Mouse (Mus musculus) CH12.LX (cell line): ENCODE measurements around the gene Fes. TPM values are rescaled to one million over a fixed set of nuclear protein-coding genes. Genes with fewer than 3 reads are reported as not detected.
A peak's percentile ranks its signal among the peaks of the same experiment; 100 is the strongest.

ENCODE experiments used
- DNase-seq: peaks from one replicate; pipeline ENCODE4 v3.0.0-alpha.2; 2013; ENCODE audit errors: extremely low read depth
- H3K27ac ChIP-seq: 2 replicates; pipeline ENCODE4 v1.5.1; 2012; ENCODE audit warnings: low read depth, mild to moderate bottlenecking, control low read depth, moderate library complexity; ENCODE audit not compliant: insufficient read depth
- H3K27me3 ChIP-seq: replicated peaks from 2 replicates; pipeline ENCODE3; 2012; ENCODE audit warnings: inconsistent platforms
- H3K36me3 ChIP-seq, 2 experiments: replicated peaks in 1 of 2; 2 replicates each; pipeline versions ENCODE3 to v1.6.1; 2012; ENCODE audit warnings: inconsistent platforms in 1 of 2, low read length in 1 of 2, mild to moderate bottlenecking in 1 of 2, mixed read lengths in 1 of 2, moderate library complexity in 1 of 2; ENCODE audit not compliant: control insufficient read depth in 1 of 2, insufficient read depth in 1 of 2
- H3K4me1 ChIP-seq, 2 experiments: 2 replicates each; pipeline ENCODE4 v1.6.1; 2012; ENCODE audit warnings: inconsistent platforms in 1 of 2, moderate library complexity in 1 of 2; ENCODE audit not compliant: insufficient read depth in 2 of 2, control insufficient read depth in 1 of 2
- H3K4me2 ChIP-seq: 2 replicates; pipeline ENCODE4 v1.6.1; 2012; ENCODE audit warnings: low read depth, mild to moderate bottlenecking, control low read depth; ENCODE audit not compliant: poor library complexity, insufficient read depth, severe bottlenecking
- H3K4me3 ChIP-seq, 3 experiments: fragments of 150-350 bp in 1 of 3; sonication (generic) in 1 of 3; replicated peaks in 1 of 3; 2 replicates each; pipeline versions ENCODE3 to v1.5.1; 2011 to 2012; ENCODE audit warnings: low read depth in 2 of 3, low read length in 2 of 3, mild to moderate bottlenecking in 2 of 3, moderate library complexity in 2 of 3, control low read depth in 1 of 3, improper control_type of control experiment in 1 of 3, inconsistent platforms in 1 of 3, mixed read lengths in 1 of 3; ENCODE audit not compliant: poor library complexity in 1 of 3
- H3K79me2 ChIP-seq: replicated peaks from 2 replicates; pipeline ENCODE4 v1.6.1; 2012; ENCODE audit warnings: mild to moderate bottlenecking, moderate library complexity; ENCODE audit not compliant: control insufficient read depth, poor library complexity, insufficient read depth, severe bottlenecking; ENCODE audit errors: extremely low read depth
- H3K9ac ChIP-seq: 2 replicates; pipeline ENCODE4 v1.6.1; 2012; ENCODE audit warnings: low read depth, mild to moderate bottlenecking, control low read depth, moderate library complexity; ENCODE audit not compliant: insufficient read depth
- H3K9me3 ChIP-seq: replicated peaks from 2 replicates; pipeline ENCODE3; 2012; ENCODE audit warnings: low read length, inconsistent platforms, mixed read lengths
- BHLHE40 ChIP-seq: IDR thresholded peaks from 2 replicates; pipeline ENCODE4 v1.6.1; 2011; ENCODE audit warnings: mild to moderate bottlenecking, low read depth, low read length, improper control_type of control experiment
- CHD2 ChIP-seq: IDR thresholded peaks from 2 replicates; pipeline ENCODE4 v1.6.1; 2011; ENCODE audit warnings: low read length, improper control_type of control experiment
- CTCF ChIP-seq, 2 experiments: IDR thresholded peaks in 1 of 2; conservative IDR thresholded peaks in 1 of 2; 2 replicates each; pipeline ENCODE4 v1.5.1; 2011 to 2012; ENCODE audit warnings: low read depth in 2 of 2, low read length in 2 of 2, improper control_type of control experiment in 1 of 2, inconsistent platforms in 1 of 2, mild to moderate bottlenecking in 1 of 2, moderate library complexity in 1 of 2
- ELF1 ChIP-seq: IDR thresholded peaks from 2 replicates; pipeline ENCODE4 v1.6.1; 2014; ENCODE audit warnings: low read depth, mild to moderate bottlenecking, inconsistent platforms, low read length, improper control_type of control experiment
- GABPA ChIP-seq: IDR thresholded peaks from 2 replicates; pipeline ENCODE4 v1.6.1; 2012; ENCODE audit warnings: low read depth, low read length, improper control_type of control experiment, inconsistent platforms; ENCODE audit not compliant: insufficient replicate concordance
- HCFC1 ChIP-seq: IDR thresholded peaks from 2 replicates; pipeline ENCODE4 v1.6.1; 2012; ENCODE audit warnings: low read depth, mild to moderate bottlenecking, inconsistent platforms, low read length, improper control_type of control experiment
- IRF4 ChIP-seq: IDR thresholded peaks from 2 replicates; pipeline ENCODE4 v1.6.1; 2014; ENCODE audit warnings: low read depth, mild to moderate bottlenecking, inconsistent platforms, low read length, improper control_type of control experiment
- JUN ChIP-seq: IDR thresholded peaks from 2 replicates; pipeline ENCODE4 v1.6.1; 2011; ENCODE audit warnings: low read depth, mild to moderate bottlenecking, low read length, improper control_type of control experiment, moderate library complexity; ENCODE audit not compliant: insufficient read depth
- KAT2A ChIP-seq: IDR thresholded peaks from 2 replicates; pipeline ENCODE4 v1.6.1; 2012; ENCODE audit warnings: low read length, improper control_type of control experiment, inconsistent platforms; ENCODE audit not compliant: insufficient replicate concordance
- MAZ ChIP-seq: IDR thresholded peaks from 2 replicates; pipeline ENCODE4 v1.6.1; 2012; ENCODE audit warnings: low read depth, mild to moderate bottlenecking, inconsistent platforms, low read length, improper control_type of control experiment, moderate library complexity
- MXI1 ChIP-seq: IDR thresholded peaks from 2 replicates; pipeline ENCODE4 v1.6.1; 2011; ENCODE audit warnings: mild to moderate bottlenecking, low read depth, low read length, improper control_type of control experiment
- POLR2A ChIP-seq: IDR thresholded peaks from 2 replicates; pipeline ENCODE4 v1.6.1; 2011; ENCODE audit warnings: low read depth, mild to moderate bottlenecking, improper control_type of control experiment, low read length
- RAD21 ChIP-seq: IDR thresholded peaks from 2 replicates; pipeline ENCODE4 v1.6.1; 2011; ENCODE audit warnings: low read depth, mild to moderate bottlenecking, low read length, improper control_type of control experiment, moderate library complexity
- SIN3A ChIP-seq: IDR thresholded peaks from 2 replicates; pipeline ENCODE4 v1.6.1; 2012; ENCODE audit warnings: low read length, improper control_type of control experiment, inconsistent platforms
- SMC3 ChIP-seq: IDR thresholded peaks from 2 replicates; pipeline ENCODE4 v1.6.1; 2011; ENCODE audit warnings: low read depth, low read length, improper control_type of control experiment
- ZC3H11A ChIP-seq: IDR thresholded peaks from 2 replicates; pipeline ENCODE4 v1.6.1; 2012; ENCODE audit warnings: low read depth, mild to moderate bottlenecking, inconsistent platforms, low read length, improper control_type of control experiment
- ZMIZ1 ChIP-seq: IDR thresholded peaks from 2 replicates; pipeline ENCODE4 v1.6.1; 2012; ENCODE audit warnings: low read depth, mild to moderate bottlenecking, inconsistent platforms, low read length, improper control_type of control experiment
- ZNF384 ChIP-seq: IDR thresholded peaks from 2 replicates; pipeline ENCODE4 v1.6.1; 2012; ENCODE audit warnings: low read depth, low read length, improper control_type of control experiment, inconsistent platforms
- dilution Hi-C: fragments of 300-500 bp; cut with MboI; formaldehyde crosslinking; loops from 2 replicates; pipeline ENCODE4 v1.14.3; 2020; ENCODE audit warnings: low sequenced_read_pairs; ENCODE audit not compliant: extremely low pct_unique_long_range_greater_than_20kb, extremely low pct_ligation_motif_present
- in situ Hi-C: fragments of 300-500 bp; cut with MboI; formaldehyde crosslinking; loops from 3 replicates; pipeline ENCODE4 v1.14.3; 2019; ENCODE audit warnings: low sequenced_read_pairs, low pct_ligation_motif_present, low pct_unique_long_range_greater_than_20kb, mixed read lengths
- polyA plus RNA-seq: library from polyadenylated mRNA; unstranded; fragments of >175 nt; gene quantifications from 2 replicates; pipeline ENCODE4 v1.2.1, GENCODE M21; 2012; ENCODE audit warnings: low read depth; ENCODE audit not compliant: insufficient read length
- total RNA-seq, 2 experiments: library from RNA; depleted of rRNA; stranded (reverse); fragments of 300-350 nt in 1 of 2; fragments of >200 nt in 1 of 2; gene quantifications; 2 replicates each; pipeline ENCODE4 v1.2.3; 2012 to 2014

The Fes gene
- total and polyA plus RNA-seq, 3 experiments, result 4.3 to 11.7 (median 9.8) TPM

GRCm38 (mm10) chr7:80387033-80387632 is 613 bp downstream of the Fes start:
- H3K4me1 ChIP-seq, result peaks cover 3 to 28% of the 10 kb centered on the region in 2 experiments; a peak in 3 of 4 replicates
- TF ChIP-seq BHLHE40 (0 out of 2 replicates have a peak, but pooled peaks have one; percentile 1), ELF1 (0 out of 2 replicates have a peak, but pooled peaks have one; percentile 23), ZMIZ1 (no peak), ZNF384 (peak; percentile 67)
- in situ Hi-C loops, result loop anchor here (5.0 to 25.0 kb wide), 2 partner anchors 195 to 450 kb away; partner anchors contain the start of gene Iqgap1
- peak; percentile 22 for DNase-seq
- no peaks in the 10 kb centered on the region for H3K79me2 ChIP-seq
- peak overlapping the region; percentile 68 for H3K4me2 ChIP-seq
- peaks cover 43 to 60% of the 10 kb centered on the region in 2 experiments for H3K36me3 ChIP-seq
- H3K9me3 ChIP-seq, result no peaks in the 10 kb centered on the region
- peak overlapping the region; percentile 37 for H3K9ac ChIP-seq
- dilution Hi-C loops, result loop anchor here (25.0 kb wide), 1 partner anchor 175 kb away; no protein-coding TSS in a partner anchor
- H3K27ac ChIP-seq, result peak overlapping the region; percentile 46; the same call in 1 of the 2 replicates
- H3K4me3 ChIP-seq, result peak overlapping the region; percentile 47 to 57 (median 47)
- H3K27me3 ChIP-seq, result no peaks in the 10 kb centered on the region

GRCm38 (mm10) chr7:80386235-80386930 is 1.4 kb downstream of the Fes start:
- in situ Hi-C loops (loop anchor here (5.0 to 25.0 kb wide), 2 partner anchors 196 to 451 kb away; partner anchors contain the start of gene Iqgap1), dilution Hi-C loops (loop anchor here (25.0 kb wide), 1 partner anchor 176 kb away; no protein-coding TSS in a partner anchor)
- Histone ChIP-seq H3K4me3 (peak overlapping the region; percentile 47 to 57 (median 47)), H3K9ac (peak overlapping the region; percentile 37; the same call in 1 of the 2 replicates), H3K27me3 (no peaks in the 10 kb centered on the region), H3K27ac (peak overlapping the region; percentile 46; the same call in 1 of the 2 replicates), H3K79me2 (no peaks in the 10 kb centered on the region), H3K4me1 (peaks cover 3 to 28% of the 10 kb centered on the region in 2 experiments; a peak in 3 of 4 replicates), H3K9me3 (no peaks in the 10 kb centered on the region), H3K4me2 (peak overlapping the region; percentile 68), H3K36me3 (peaks cover 41 to 60% of the 10 kb centered on the region in 2 experiments)
- peak; percentile 87 for DNase-seq
- TF ChIP-seq ZMIZ1, result 0 out of 2 replicates have a peak, but pooled peaks have one; percentile 28
- no peak for TF ChIP-seq CHD2
- 0 out of 2 replicates have a peak, but pooled peaks have one; percentile 18 for TF ChIP-seq MAZ
- TF ChIP-seq HCFC1, result no peak
- TF ChIP-seq MXI1, result peak; percentile 51; the same call in 1 of the 2 replicates
- TF ChIP-seq RAD21, result peak; percentile 99
- no peak for TF ChIP-seq JUN
- TF ChIP-seq IRF4, result no peak; the same call in 1 of the 2 replicates
- no peak for TF ChIP-seq KAT2A
- 0 out of 2 replicates have a peak, but pooled peaks have one; percentile 8 for TF ChIP-seq BHLHE40
- peak; percentile 94 for TF ChIP-seq SMC3
- TF ChIP-seq GABPA, result no peak
- peak; percentile 55 for TF ChIP-seq ZC3H11A
- TF ChIP-seq POLR2A, result no peak
- TF ChIP-seq SIN3A, result peak; percentile 50; the same call in 1 of the 2 replicates
- peak; percentile 83 to 97 for TF ChIP-seq CTCF (conservative IDR thresholded peaks at IDR 0.05 in 1 of 2, IDR thresholded peaks at IDR 0.05 in 1 of 2; ENCODE audit: low read depth in 2 of 2, low read length in 2 of 2)
